Mouse (Mus musculus): ENCODE results near the gene Snx6. TPM values are rescaled to one million over a fixed set of nuclear protein-coding genes. Genes with fewer than 3 reads are reported as not detected.
"Not testable (repeated sequence)": the region's sequence is repeated elsewhere in the genome, so short reads cannot be mapped to it uniquely, and the experiment has no call there.

The Snx6 gene
- polyA plus RNA-seq (2016; fragmentation: Nextera tagmentation; extraction: Ambion mirVana) = 200 and 211 TPM in 2 replicates

DNA sequence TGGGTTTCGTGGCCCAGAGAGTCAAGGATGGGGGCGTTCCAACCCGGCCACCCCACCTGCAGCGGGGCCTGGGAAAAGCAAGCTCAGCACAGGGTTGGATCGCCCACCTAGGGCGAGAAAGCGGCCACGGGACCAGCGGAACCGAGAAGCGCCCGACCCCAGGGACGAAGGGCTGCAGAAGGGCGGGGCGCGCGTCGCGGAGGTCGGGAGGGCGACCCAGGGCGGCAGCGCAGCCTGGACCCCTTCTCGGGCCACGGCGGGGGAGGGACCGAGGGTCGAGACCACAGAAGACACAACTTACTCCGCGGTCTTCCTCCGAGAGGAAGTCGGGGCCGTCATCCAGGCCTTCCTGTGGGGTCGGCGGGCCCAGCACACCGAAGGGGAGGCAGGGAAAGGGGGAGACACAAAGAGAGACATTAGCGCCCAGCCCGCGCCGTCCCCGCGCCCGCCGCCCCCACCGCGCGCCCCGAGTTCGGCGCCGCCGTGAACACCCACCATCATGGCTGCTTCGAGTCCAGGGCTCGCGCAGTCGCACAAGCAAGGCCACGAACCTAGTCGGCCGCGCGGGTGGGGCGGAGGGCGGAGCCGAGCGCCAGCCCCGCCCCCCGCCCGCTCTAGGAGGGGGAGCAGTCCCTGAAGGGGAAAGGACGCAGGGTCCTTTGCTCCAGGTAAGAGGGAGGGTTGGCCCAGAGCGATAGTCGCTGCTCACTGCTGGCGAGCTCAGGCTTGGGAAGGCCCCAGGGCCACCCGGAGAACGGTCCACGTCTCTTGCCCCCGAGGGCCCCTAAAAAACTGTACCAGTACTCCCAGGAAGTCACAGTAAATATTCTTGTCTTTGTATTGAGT, at the start of gene Snx6:
Gene Snx6 (minus strand): TSS at position 551 of the 846 bp plus-strand sequence.
- peak; percentile 86 for ATAC-seq (ENCODE audit: insufficient number of reproducible peaks, insufficient read depth, low FRiP score, low TSS enrichment, low read depth)
- Histone ChIP-seq H3K27ac (peak within 1 kb of the TSS; percentile 90), H3K27me3 (no peaks in the 10 kb centered on the region), H3K9me3 (no peaks in the 10 kb centered on the region), H3K4me2 (peak within 1 kb of the TSS; percentile 68), H3K9ac (replicated peaks) (peak within 1 kb of the TSS; percentile 98), H3K4me3 (replicated peaks) (peak within 1 kb of the TSS; percentile 95), H3K36me3 (peaks cover 11% of the 10 kb centered on the region; the same call in 1 of the 2 replicates), H3K4me1 (replicated peaks) (peaks cover 27% of the 10 kb centered on the region)
- under 1% methylated on average over 76 of the region's 76 CpGs for WGBS

DNA sequence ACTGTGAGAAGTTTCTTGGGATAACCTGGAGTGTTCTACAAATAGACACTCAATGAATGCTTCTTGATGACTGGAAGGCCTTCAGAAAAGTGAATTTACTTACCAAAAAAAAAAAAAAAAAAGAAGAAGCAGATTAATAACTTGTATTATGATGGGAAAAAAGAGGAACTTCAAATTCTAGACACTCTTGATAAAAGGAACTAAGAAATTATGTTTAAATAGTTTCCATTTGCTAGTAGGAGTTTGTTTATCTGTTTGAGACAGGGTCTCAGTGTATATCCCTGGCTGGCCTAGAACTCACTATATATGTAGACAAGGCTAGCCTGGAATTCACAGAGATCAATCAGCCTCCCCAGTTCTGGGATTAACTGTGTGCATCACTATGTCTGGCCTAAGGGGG, 48.9 kb upstream of the Snx6 start:
- Histone ChIP-seq H3K4me3 (replicated peaks) (no peak overlapping the region), H3K4me2 (no peak overlapping the region), H3K9me3 (no peaks in the 10 kb centered on the region), H3K9ac (replicated peaks) (no peak overlapping the region), H3K4me1 (replicated peaks) (no peaks in the 10 kb centered on the region), H3K27ac (no peak overlapping the region), H3K27me3 (no peaks in the 10 kb centered on the region), H3K36me3 (no peaks in the 10 kb centered on the region)
- ATAC-seq (ENCODE audit: insufficient number of reproducible peaks, insufficient read depth, low FRiP score, low TSS enrichment, low read depth) = no peak

DNA sequence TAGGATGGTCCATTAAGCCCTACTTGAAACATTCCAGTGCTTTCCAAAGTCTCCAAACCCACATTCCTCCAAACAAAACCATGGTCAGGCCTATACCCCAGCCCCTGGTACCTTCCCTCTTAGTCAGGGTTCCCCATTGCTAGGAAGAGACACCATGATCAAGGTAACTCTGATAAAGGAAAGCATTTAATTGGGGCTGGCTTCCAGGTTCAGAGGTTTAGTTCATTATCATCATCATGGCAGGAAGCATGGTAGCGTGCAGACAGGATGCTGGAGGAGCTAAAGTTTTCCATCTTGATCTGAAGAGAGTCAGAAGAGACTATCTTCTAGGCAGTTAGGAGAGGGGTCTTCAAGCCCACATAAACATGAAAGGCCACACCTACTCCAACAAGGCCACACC, 46.1 kb upstream of the Snx6 start:
- Histone ChIP-seq H3K4me3 (replicated peaks) (no peak overlapping the region), H3K36me3 (no peaks in the 10 kb centered on the region), H3K4me1 (replicated peaks) (no peaks in the 10 kb centered on the region), H3K27me3 (no peaks in the 10 kb centered on the region), H3K27ac (no peak overlapping the region), H3K4me2 (no peak overlapping the region), H3K9me3 (no peaks in the 10 kb centered on the region), H3K9ac (replicated peaks) (no peak overlapping the region)
- no peak for ATAC-seq (ENCODE audit: insufficient number of reproducible peaks, insufficient read depth, low FRiP score, low TSS enrichment, low read depth)
- 100% methylated on average over 1 of the region's 1 CpGs for WGBS

DNA sequence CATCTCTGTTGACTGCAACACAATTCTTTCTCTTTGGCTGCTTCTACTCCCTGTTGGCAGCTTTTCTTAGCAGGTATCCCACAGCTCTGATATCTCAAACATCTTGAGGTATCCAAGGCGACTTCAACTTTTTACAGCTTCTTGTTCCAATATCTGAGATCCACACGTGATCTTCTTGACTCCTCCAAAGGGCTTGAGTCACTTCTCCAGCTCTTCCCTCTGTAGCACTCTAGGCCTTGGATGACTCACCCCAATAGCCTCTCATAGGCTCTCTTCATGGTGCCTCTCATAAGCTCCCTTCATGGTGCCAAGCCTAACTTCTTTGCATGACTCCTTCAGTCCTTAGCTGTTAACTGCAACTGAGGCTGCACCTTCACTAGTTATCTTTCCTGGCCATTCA, 44.3 kb upstream of the Snx6 start:
- Histone ChIP-seq H3K4me1 (replicated peaks) (peaks cover 6% of the 10 kb centered on the region), H3K36me3 (no peaks in the 10 kb centered on the region), H3K9ac (replicated peaks) (no peak overlapping the region), H3K4me2 (no peak overlapping the region), H3K9me3 (no peaks in the 10 kb centered on the region), H3K27ac (no peak overlapping the region), H3K4me3 (replicated peaks) (no peak overlapping the region), H3K27me3 (no peaks in the 10 kb centered on the region)
- no peak for ATAC-seq (ENCODE audit: insufficient number of reproducible peaks, insufficient read depth, low FRiP score, low TSS enrichment, low read depth)
- 77% methylated on average over 2 of the region's 2 CpGs for WGBS

DNA sequence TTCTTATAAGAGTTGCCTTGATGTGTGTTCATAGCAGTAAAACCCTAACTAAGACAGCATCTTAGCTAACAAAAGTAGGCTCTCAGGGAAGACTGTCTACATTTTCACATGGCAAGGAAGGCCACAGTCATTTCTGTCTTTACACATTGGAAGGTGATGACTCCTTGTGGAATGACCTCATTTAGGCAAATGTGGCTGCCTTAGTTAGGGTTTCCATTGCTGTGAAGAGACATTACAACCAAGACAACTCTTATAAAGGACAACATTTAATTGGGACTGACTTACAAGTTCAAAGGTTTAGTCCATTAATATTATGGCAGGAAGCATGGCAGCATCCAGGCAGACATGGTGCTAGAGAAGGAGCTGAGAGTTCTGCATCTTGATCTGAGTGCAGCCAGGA, 43.4 kb upstream of the Snx6 start:
- no peaks in the 10 kb centered on the region for H3K9me3 ChIP-seq
- H3K4me1 ChIP-seq (replicated peaks) = peaks cover 7% of the 10 kb centered on the region
- no peak for ATAC-seq (ENCODE audit: insufficient number of reproducible peaks, insufficient read depth, low FRiP score, low TSS enrichment, low read depth)
- no peaks in the 10 kb centered on the region for H3K27me3 ChIP-seq
- no peak overlapping the region for H3K27ac ChIP-seq
- no peak overlapping the region for H3K9ac ChIP-seq (replicated peaks)
- no peaks in the 10 kb centered on the region for H3K36me3 ChIP-seq
- H3K4me3 ChIP-seq (replicated peaks) = no peak overlapping the region
- H3K4me2 ChIP-seq = no peak overlapping the region

DNA sequence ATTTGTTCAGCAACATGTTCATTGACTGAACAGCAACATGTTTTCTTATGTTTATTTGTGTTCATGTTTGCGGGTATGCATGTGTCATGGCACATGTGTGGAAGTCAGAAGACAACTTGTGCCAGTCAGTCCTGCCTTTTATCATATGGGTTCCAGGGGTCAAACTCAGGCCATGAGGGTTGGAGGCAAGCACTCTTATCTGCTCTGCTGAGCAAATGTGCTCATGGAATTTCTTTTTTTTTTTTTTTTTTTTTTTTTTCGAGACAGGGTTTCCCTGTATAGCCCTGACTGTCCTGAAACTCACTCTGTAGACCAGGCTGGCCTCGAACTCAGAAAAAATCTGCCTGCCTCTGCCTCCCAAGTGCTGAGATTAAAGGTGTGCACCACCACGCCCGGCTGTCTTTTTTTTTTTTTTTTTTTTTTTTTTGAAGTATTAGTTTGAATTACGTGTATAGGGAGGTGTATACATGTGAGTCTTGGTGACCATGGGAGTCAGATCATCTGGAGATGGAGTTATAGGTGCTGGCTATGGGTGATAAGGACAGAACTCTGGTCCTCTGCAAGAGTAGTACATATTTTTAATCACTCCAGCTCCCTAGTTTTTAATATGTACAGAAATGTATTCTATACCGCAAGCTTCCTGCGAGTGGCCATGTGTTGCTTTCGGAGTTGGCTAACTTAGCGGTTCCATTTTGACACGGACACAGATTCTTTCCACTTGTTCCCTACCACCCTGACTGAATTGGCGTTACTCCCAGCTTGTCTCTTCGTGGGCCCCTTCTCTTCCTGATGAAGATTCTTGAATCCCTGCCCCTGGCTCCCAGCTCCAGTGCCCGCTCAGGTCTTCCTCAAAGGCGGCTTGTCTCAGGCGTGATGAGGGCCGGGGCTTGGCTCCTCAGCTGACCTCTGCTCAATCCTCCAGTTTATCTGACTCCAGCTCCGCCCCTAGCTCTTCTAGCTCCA, 40.4 kb upstream of the Snx6 start:
- no peak overlapping the region for H3K4me3 ChIP-seq (replicated peaks)
- H3K4me2 ChIP-seq = no peak overlapping the region
- no peak overlapping the region for H3K9ac ChIP-seq (replicated peaks)
- WGBS = 82% methylated on average over 17 of the region's 18 CpGs
- no peaks in the 10 kb centered on the region for H3K27me3 ChIP-seq
- no peak for ATAC-seq (ENCODE audit: insufficient number of reproducible peaks, insufficient read depth, low FRiP score, low TSS enrichment, low read depth)
- H3K27ac ChIP-seq = no peak overlapping the region; the same call in 1 of the 2 replicates
- no peaks in the 10 kb centered on the region for H3K36me3 ChIP-seq
- peaks cover 7% of the 10 kb centered on the region for H3K4me1 ChIP-seq (replicated peaks)
- H3K9me3 ChIP-seq = no peaks in the 10 kb centered on the region

DNA sequence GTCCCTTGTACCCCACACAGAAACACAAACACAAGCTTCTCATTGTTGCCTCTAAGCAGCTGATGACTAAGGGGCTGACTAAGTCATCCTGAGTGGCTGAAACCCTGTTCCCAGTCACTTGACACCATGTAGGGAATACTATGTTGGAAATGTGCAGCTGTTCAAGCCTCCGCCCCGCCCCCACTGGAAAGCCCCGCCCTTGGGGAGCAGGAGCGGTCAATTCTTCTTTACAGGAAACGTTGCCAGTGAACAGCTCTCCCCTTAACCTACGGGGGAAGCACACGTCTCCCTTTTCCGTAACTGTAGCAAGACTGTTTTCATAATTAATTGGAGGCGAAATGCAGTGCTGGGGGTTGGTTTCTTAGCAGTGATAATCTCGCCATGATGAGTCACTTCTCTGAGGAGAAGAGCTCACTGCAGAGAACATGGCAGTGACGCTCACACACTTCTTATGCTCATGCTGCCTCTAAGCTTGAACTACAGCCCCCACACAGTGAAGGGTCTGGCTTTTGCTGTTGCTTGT, 39.5 kb upstream of the Snx6 start:
- Histone ChIP-seq H3K4me2 (peak overlapping the region; percentile 54), H3K4me3 (replicated peaks) (peak overlapping the region; percentile 32), H3K9ac (replicated peaks) (0 out of 2 replicates have a peak overlapping the region, but pooled peaks have one; percentile 27), H3K36me3 (no peaks in the 10 kb centered on the region), H3K27ac (peak overlapping the region; percentile 62), H3K27me3 (no peaks in the 10 kb centered on the region), H3K4me1 (replicated peaks) (peaks cover 7% of the 10 kb centered on the region), H3K9me3 (no peaks in the 10 kb centered on the region)
- peak; percentile 92 for ATAC-seq (ENCODE audit: insufficient number of reproducible peaks, insufficient read depth, low FRiP score, low TSS enrichment, low read depth)
- WGBS = 13% methylated on average over 11 of the region's 11 CpGs

DNA sequence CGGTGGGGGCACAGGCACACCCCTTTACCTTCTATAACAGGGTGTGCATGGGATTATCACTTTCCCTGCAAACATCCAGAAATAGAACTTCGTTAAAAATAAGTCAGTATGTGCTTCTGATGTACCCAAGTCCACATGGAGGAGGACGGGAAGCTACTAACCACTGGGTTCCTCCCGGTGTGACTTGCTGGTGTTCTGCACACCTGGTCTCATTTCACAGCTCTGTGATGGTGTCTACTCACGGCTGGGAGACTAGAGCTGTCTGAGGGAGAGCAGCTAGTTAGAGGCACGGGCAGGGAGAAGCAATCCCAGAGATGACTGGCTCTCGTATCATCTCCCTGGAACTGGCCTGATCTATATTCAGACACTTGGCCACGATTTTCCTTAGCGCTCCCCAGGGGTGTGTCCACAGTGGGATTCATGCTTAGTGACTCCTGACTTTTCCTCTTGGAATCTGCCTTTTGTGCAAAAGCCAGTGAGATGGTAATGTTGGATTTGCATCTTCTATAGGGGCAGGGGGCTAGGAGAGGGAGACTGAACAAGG, 38.4 kb upstream of the Snx6 start:
- Histone ChIP-seq H3K27me3 (no peaks in the 10 kb centered on the region), H3K27ac (0 out of 2 replicates have a peak overlapping the region, but pooled peaks have one; percentile 23), H3K9ac (replicated peaks) (no peak overlapping the region), H3K36me3 (no peaks in the 10 kb centered on the region), H3K4me1 (replicated peaks) (peaks cover 7% of the 10 kb centered on the region), H3K4me2 (no peak overlapping the region), H3K9me3 (no peaks in the 10 kb centered on the region), H3K4me3 (replicated peaks) (no peak overlapping the region)
- WGBS = 67% methylated on average over 9 of the region's 9 CpGs
- no peak for ATAC-seq (ENCODE audit: insufficient number of reproducible peaks, insufficient read depth, low FRiP score, low TSS enrichment, low read depth)

DNA sequence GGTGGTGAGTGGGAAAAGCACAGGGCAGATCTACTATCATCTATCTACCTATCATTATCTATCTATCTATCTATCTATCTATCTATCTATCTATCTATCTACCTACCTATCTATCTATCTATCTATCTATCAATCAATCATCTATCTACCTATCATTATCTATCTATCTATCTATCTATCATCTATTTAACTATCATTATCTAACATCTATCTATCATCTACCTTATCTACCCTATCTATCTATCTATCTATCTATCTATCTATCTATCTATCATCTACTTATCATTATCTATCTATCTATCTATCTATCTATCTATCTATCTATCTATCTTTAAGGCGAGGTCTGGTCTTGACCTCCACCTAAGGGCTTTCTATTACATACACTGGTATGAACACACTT, 36.4 kb upstream of the Snx6 start:
- not testable (repeated sequence) for H3K4me3 ChIP-seq (replicated peaks); H3K36me3 ChIP-seq; H3K4me2 ChIP-seq; H3K9ac ChIP-seq (replicated peaks); H3K4me1 ChIP-seq (replicated peaks); H3K27ac ChIP-seq; ATAC-seq (ENCODE audit: insufficient number of reproducible peaks, insufficient read depth, low FRiP score, low TSS enrichment, low read depth); H3K9me3 ChIP-seq; H3K27me3 ChIP-seq
- 79% methylated on average over 1 of the region's 1 CpGs for WGBS

DNA sequence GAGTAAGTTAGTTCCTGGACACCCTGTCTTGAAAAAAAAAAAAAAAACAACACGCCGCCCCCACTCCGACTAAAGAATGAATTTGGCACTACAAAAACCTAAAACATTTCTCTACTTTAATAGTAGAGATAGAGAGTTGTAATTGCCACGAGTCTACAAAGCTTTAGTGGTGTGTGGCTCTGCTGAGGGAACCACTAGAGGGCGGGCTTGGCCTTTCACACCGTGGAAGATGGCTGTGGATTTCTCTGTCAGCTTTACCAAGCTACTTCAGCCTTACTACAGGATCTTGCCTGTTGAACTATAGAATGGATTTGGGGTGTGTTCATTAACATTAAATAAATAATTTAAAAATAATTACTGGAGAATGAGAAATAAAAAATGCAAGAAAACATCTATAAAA, 35.1 kb upstream of the Snx6 start:
- H3K4me3 ChIP-seq (replicated peaks) = no peak overlapping the region
- H3K27ac ChIP-seq = no peak overlapping the region
- no peaks in the 10 kb centered on the region for H3K36me3 ChIP-seq
- peaks cover 7% of the 10 kb centered on the region for H3K4me1 ChIP-seq (replicated peaks)
- ATAC-seq (ENCODE audit: insufficient number of reproducible peaks, insufficient read depth, low FRiP score, low TSS enrichment, low read depth) = no peak
- H3K9me3 ChIP-seq = no peaks in the 10 kb centered on the region
- H3K9ac ChIP-seq (replicated peaks) = no peak overlapping the region
- 13% methylated on average over 6 of the region's 6 CpGs for WGBS
- no peak overlapping the region for H3K4me2 ChIP-seq
- no peaks in the 10 kb centered on the region for H3K27me3 ChIP-seq

DNA sequence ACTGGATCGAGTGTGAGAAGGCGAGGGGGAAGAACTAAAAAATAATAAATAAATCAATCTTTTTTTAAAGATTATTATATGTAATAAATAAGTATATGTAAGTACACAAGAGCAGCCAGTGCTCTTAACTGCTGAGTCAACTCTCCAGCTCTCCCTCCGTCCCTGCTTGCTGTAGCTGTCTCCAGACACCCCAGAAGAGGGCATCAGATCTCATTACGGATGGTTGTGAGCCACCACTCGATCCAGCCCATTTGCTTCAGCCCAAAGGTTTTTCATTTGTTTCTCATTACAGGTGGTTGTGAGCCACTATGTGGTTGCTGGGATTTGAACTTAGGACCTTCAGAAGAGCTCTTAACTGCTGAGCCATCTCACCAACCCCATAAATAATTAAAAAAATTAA, 34.4 kb upstream of the Snx6 start:
- H3K4me3 ChIP-seq (replicated peaks) = no peak overlapping the region
- H3K9ac ChIP-seq (replicated peaks) = no peak overlapping the region
- no peaks in the 10 kb centered on the region for H3K36me3 ChIP-seq
- no peaks in the 10 kb centered on the region for H3K27me3 ChIP-seq
- H3K4me2 ChIP-seq = no peak overlapping the region
- WGBS = 50% methylated on average over 5 of the region's 5 CpGs
- H3K27ac ChIP-seq = no peak overlapping the region
- no peaks in the 10 kb centered on the region for H3K9me3 ChIP-seq
- ATAC-seq (ENCODE audit: insufficient number of reproducible peaks, insufficient read depth, low FRiP score, low TSS enrichment, low read depth) = no peak
- peaks cover 2% of the 10 kb centered on the region for H3K4me1 ChIP-seq (replicated peaks)

All from limb, embryonic 12.5 days (tissue).